ENCODE assay signal across 15 mouse cellular contexts in the genomic region with DNA sequence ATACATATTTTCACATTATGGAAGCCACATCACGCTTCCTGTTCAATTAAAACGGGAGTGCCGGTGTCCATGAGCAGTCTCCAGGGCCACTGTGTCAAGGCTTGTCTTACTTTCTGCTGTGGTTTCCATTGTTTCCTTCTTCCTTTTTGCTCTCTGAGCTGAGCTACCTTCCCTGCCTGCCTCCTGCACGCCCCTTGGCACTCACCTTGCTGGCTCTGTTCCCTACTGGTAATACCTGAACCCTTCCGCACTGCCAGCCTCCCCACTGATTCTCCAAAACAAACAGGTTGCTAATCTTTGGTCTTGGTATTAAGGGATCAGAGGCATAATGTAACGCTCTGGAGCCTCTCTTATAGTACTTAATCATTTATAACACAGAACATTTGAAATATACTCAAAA.
DNase-seq lines count a peak whose midpoint lies in the region; ATAC-seq and TF ChIP-seq lines count a peak whose summit lies in the region.
"Had no signal": no experiment of that assay in that cellular context is flagged by ENCODE, and none has a peak within 500 bp of the region (broad histone marks: within the 10 kb centered on the region; RNA-seq: fewer than 3 reads in every experiment).

No protein-coding gene starts in this region.

- no peak overlapping the region for H3K9ac ChIP-seq in embryonic facial prominence, embryonic 13.5 days
- no peak overlapping the region for H3K9ac ChIP-seq in midbrain, embryonic 14.5 days (replicated peaks; ENCODE audit: low read length)
- no peak overlapping the region for H3K9ac ChIP-seq in midbrain, postnatal 0 days (replicated peaks; ENCODE audit: low read length, poor library complexity, severe bottlenecking)
- H3K9ac ChIP-seq in stomach, embryonic 16.5 days (ENCODE audit: low read length), result no peak overlapping the region
- H3K9ac ChIP-seq: hindbrain, embryonic 15.5 days; limb, embryonic 12.5 days; liver, embryonic 15.5 days had no signal

- no peak overlapping the region for H3K27ac ChIP-seq in embryonic facial prominence, embryonic 13.5 days
- H3K27ac ChIP-seq in embryonic facial prominence, embryonic 10.5 days (replicated peaks), result no peak overlapping the region
- H3K27ac ChIP-seq in midbrain, embryonic 14.5 days (replicated peaks; ENCODE audit: low read depth, low read length), result peak overlapping the region; percentile 32; the same call in 1 of the 2 replicates
- H3K27ac ChIP-seq in midbrain, postnatal 0 days (ENCODE audit: low read depth, low read length), result no peak overlapping the region
- no peak overlapping the region for H3K27ac ChIP-seq in stomach, embryonic 16.5 days (ENCODE audit: low read length)
- H3K27ac ChIP-seq: heart, adult 2 months; hindbrain, embryonic 15.5 days; limb, embryonic 12.5 days; liver, embryonic 15.5 days had no signal

- no peaks in the 10 kb centered on the region for H3K4me1 ChIP-seq in embryonic facial prominence, embryonic 13.5 days
- no peaks in the 10 kb centered on the region for H3K4me1 ChIP-seq in embryonic facial prominence, embryonic 10.5 days
- H3K4me1 ChIP-seq in midbrain, embryonic 14.5 days (ENCODE audit: control insufficient read depth, insufficient read depth, low read length), result peaks cover 8% of the 10 kb centered on the region; the same call in 1 of the 2 replicates
- H3K4me1 ChIP-seq in midbrain, postnatal 0 days (ENCODE audit: insufficient read depth, low read length), result peaks cover 8% of the 10 kb centered on the region
- no peaks in the 10 kb centered on the region for H3K4me1 ChIP-seq in stomach, embryonic 16.5 days (ENCODE audit: control insufficient read depth, insufficient read depth, low read length)
- H3K4me1 ChIP-seq: limb, embryonic 12.5 days; liver, embryonic 15.5 days had no signal

- H3K4me2 ChIP-seq in embryonic facial prominence, embryonic 13.5 days, result no peak overlapping the region
- H3K4me2 ChIP-seq in midbrain, embryonic 14.5 days (ENCODE audit: low read length), result no peak overlapping the region
- no peak overlapping the region for H3K4me2 ChIP-seq in midbrain, postnatal 0 days (ENCODE audit: low read depth, low read length, poor library complexity, severe bottlenecking)
- no peak overlapping the region for H3K4me2 ChIP-seq in stomach, embryonic 16.5 days (ENCODE audit: low read depth, low read length)
- H3K4me2 ChIP-seq: hindbrain, embryonic 15.5 days; limb, embryonic 12.5 days; liver, embryonic 15.5 days had no signal

- no peak overlapping the region for H3K4me3 ChIP-seq in embryonic facial prominence, embryonic 13.5 days
- H3K4me3 ChIP-seq in embryonic facial prominence, embryonic 10.5 days, result no peak overlapping the region
- H3K4me3 ChIP-seq in midbrain, embryonic 14.5 days (replicated peaks; ENCODE audit: low read depth, low read length), result no peak overlapping the region
- no peak overlapping the region for H3K4me3 ChIP-seq in midbrain, postnatal 0 days (ENCODE audit: low read depth, low read length)
- H3K4me3 ChIP-seq in stomach, embryonic 16.5 days (replicated peaks; ENCODE audit: low read length), result no peak overlapping the region
- H3K4me3 ChIP-seq: heart, adult 2 months; hindbrain, embryonic 15.5 days; limb, embryonic 12.5 days; liver, embryonic 15.5 days had no signal

- H3K9me3 ChIP-seq in embryonic facial prominence, embryonic 13.5 days, result no peaks in the 10 kb centered on the region
- H3K9me3 ChIP-seq in embryonic facial prominence, embryonic 10.5 days, result no peaks in the 10 kb centered on the region
- no peaks in the 10 kb centered on the region for H3K9me3 ChIP-seq in midbrain, embryonic 14.5 days (ENCODE audit: control insufficient read depth, low read length)
- no peaks in the 10 kb centered on the region for H3K9me3 ChIP-seq in midbrain, postnatal 0 days (ENCODE audit: low read length)
- no peaks in the 10 kb centered on the region for H3K9me3 ChIP-seq in stomach, embryonic 16.5 days (replicated peaks; ENCODE audit: control insufficient read depth, low read length)
- H3K9me3 ChIP-seq: hindbrain, embryonic 15.5 days; limb, embryonic 12.5 days; liver, embryonic 15.5 days had no signal

- no peak for DNase-seq in embryonic facial prominence, embryonic 10.5 days (ENCODE audit: low spot score)
- DNase-seq in midbrain, embryonic 14.5 days, result no peak
- DNase-seq in midbrain, postnatal 0 days (ENCODE audit: low spot score), result no peak
- peak; percentile 46 to 49 for DNase-seq in cerebellum, postnatal 36 days
- no peak for DNase-seq in retina, embryonic 14.5 days (ENCODE audit: low spot score)
- DNase-seq in layer of hippocampus, adult 9-10 months (ENCODE audit: low spot score), result no peak
- DNase-seq: heart, adult 2 months; heart, postnatal 10 days; thymus, postnatal 36 days had no signal

- TF ChIP-seq CTCF in midbrain, postnatal 0 days (IDR thresholded peaks at IDR 0.05), result no peak

- no peaks in the 10 kb centered on the region for H3K36me3 ChIP-seq in embryonic facial prominence, embryonic 13.5 days
- H3K36me3 ChIP-seq in embryonic facial prominence, embryonic 10.5 days (replicated peaks), result no peaks in the 10 kb centered on the region
- no peaks in the 10 kb centered on the region for H3K36me3 ChIP-seq in midbrain, embryonic 14.5 days (ENCODE audit: control insufficient read depth, insufficient read depth, low read length)
- no peaks in the 10 kb centered on the region for H3K36me3 ChIP-seq in midbrain, postnatal 0 days (ENCODE audit: insufficient read depth, low read length)
- no peaks in the 10 kb centered on the region for H3K36me3 ChIP-seq in stomach, embryonic 16.5 days (ENCODE audit: control insufficient read depth, insufficient read depth, low read length)
- H3K36me3 ChIP-seq: hindbrain, embryonic 15.5 days; limb, embryonic 12.5 days; liver, embryonic 15.5 days had no signal

- ATAC-seq in embryonic facial prominence, embryonic 13.5 days (ENCODE audit: insufficient number of reproducible peaks, insufficient read depth, low FRiP score, low TSS enrichment, low read depth), result 0 out of 2 replicates have a peak, but pooled peaks have one; percentile 6
- ATAC-seq in midbrain, embryonic 14.5 days (ENCODE audit: low FRiP score, low TSS enrichment), result no peak; the same call in 1 of the 2 replicates
- ATAC-seq in midbrain, postnatal 0 days (ENCODE audit: low FRiP score), result no peak
- peak; percentile 33; the same call in 1 of the 2 replicates for ATAC-seq in stomach, embryonic 16.5 days (ENCODE audit: insufficient read depth, low FRiP score)
- ATAC-seq: Patski had no signal

- WGBS in embryonic facial prominence, embryonic 13.5 days, result 61% methylated on average over 6 of the region's 6 CpGs
- WGBS in embryonic facial prominence, embryonic 10.5 days, result 69% methylated on average over 6 of the region's 6 CpGs
- 67% methylated on average over 6 of the region's 6 CpGs for WGBS in midbrain, embryonic 14.5 days
- 63% methylated on average over 6 of the region's 6 CpGs for WGBS in midbrain, postnatal 0 days
- 37% methylated on average over 6 of the region's 6 CpGs for WGBS in stomach, embryonic 16.5 days

- no peaks in the 10 kb centered on the region for H3K27me3 ChIP-seq in embryonic facial prominence, embryonic 13.5 days
- H3K27me3 ChIP-seq in embryonic facial prominence, embryonic 10.5 days (replicated peaks; ENCODE audit: low read depth, poor library complexity, severe bottlenecking), result no peaks in the 10 kb centered on the region
- H3K27me3 ChIP-seq in midbrain, embryonic 14.5 days (ENCODE audit: control insufficient read depth, insufficient read depth, low read length), result no peaks in the 10 kb centered on the region
- no peaks in the 10 kb centered on the region for H3K27me3 ChIP-seq in midbrain, postnatal 0 days (ENCODE audit: insufficient read depth, low read length)
- no peaks in the 10 kb centered on the region for H3K27me3 ChIP-seq in stomach, embryonic 16.5 days (ENCODE audit: control insufficient read depth, insufficient read depth, low read length)
- H3K27me3 ChIP-seq: hindbrain, embryonic 15.5 days; limb, embryonic 12.5 days; liver, embryonic 15.5 days had no signal

Comparison
In these comparisons a context has a peak if more than half of its experiments do, and no peak if none do; other contexts are left out.
1. ATAC-seq: peak in embryonic facial prominence, embryonic 13.5 days (single experiment) and stomach, embryonic 16.5 days (single experiment); none in midbrain, embryonic 14.5 days (single experiment) and midbrain, postnatal 0 days (single experiment).
2. DNase-seq: peak in cerebellum, postnatal 36 days (2 of 2); none in embryonic facial prominence, embryonic 10.5 days (single experiment), midbrain, embryonic 14.5 days (single experiment), midbrain, postnatal 0 days (single experiment), retina, embryonic 14.5 days (single experiment) and layer of hippocampus, adult 9-10 months (single experiment).